Mouse (Mus musculus) bone marrow, adult 2 months (tissue): Measurements from ENCODE around the gene Qpct.

Source experiments
- CTCF ChIP-seq: fragments of 200-500 bp; IDR thresholded peaks from 2 replicates; pipeline ENCODE4 v1.5.1; 2011; ENCODE audit warnings: low read length, control low read depth; ENCODE audit not compliant: control insufficient read depth, insufficient read depth
- POLR2A ChIP-seq: fragments of 200-500 bp; IDR thresholded peaks from 2 replicates; pipeline ENCODE4 v1.6.1; 2011; ENCODE audit warnings: low read depth, mild to moderate bottlenecking, control low read depth, low read length, borderline replicate concordance; ENCODE audit not compliant: control insufficient read depth

GRCm38 (mm10) chr17:79119066-79119465 is 67.4 kb downstream of the Qpct start:
- TF ChIP-seq POLR2A (no peak), CTCF (no peak)
